Mouse (Mus musculus) bone marrow macrophage, adult 2 months (primary cell): ENCODE data around the gene Psmb2.

ENCODE experiments used
- CTCF ChIP-seq: IDR thresholded peaks from 2 replicates; pipeline ENCODE4 v1.5.1; 2012; ENCODE audit warnings: low read depth, mild to moderate bottlenecking, low read length, moderate library complexity
- POLR2A ChIP-seq: IDR thresholded peaks from 2 replicates; pipeline ENCODE4 v1.6.1; 2012; ENCODE audit warnings: mild to moderate bottlenecking, low read depth, low read length, borderline replicate concordance

DNA sequence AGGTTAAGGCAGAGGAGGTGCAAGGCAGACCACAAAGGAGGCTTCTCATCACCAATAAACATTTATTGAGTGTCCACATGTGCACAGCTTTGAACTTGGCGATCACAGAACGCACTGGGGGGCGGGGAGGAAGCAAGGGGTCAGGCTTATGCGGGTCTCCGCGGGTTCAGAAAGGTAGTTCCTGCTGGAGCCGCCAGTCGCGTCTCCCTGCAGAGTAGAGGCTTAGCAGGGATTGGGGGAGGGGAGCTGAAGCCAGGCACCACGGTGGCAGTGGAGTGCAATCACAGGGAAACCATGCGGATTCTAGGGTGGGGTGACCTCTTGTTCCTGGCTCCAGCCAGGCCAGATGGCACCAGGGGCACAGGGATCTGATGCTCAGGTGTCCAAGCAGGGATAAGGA lies 66.3 kb downstream of the Psmb2 start:
- TF ChIP-seq CTCF (no peak), POLR2A (no peak)
